Mouse (Mus musculus) hindbrain, embryonic 11.5 days (tissue): Measurements from ENCODE around the gene Galnt10. TPM values are rescaled to one million over a fixed set of nuclear protein-coding genes. Genes with fewer than 3 reads are reported as not detected.
A peak's percentile ranks its signal among the peaks of the same experiment; 100 is the strongest.

ENCODE experiments used
- ATAC-seq: fragments of 200-750 bp; cut with Nextera tagmentation; 2 replicates; pipeline ENCODE4 v1.8.0; 2017; ENCODE audit warnings: mild to moderate bottlenecking, moderate TSS enrichment, moderate library complexity; ENCODE audit not compliant: low FRiP score
- DNase-seq: peaks from one replicate; pipeline ENCODE4 v3.0.0-alpha.2; 2015; ENCODE audit warnings: low spot score
- H3K27ac ChIP-seq: fragments of 300-500 bp; sonication (generic); 2 replicates; pipeline ENCODE4 v1.5.1; 2014; ENCODE audit warnings: mild to moderate bottlenecking, low read depth, low read length
- H3K27me3 ChIP-seq: fragments of 300-500 bp; sonication (generic); 2 replicates; pipeline ENCODE4 v1.6.1; 2014; ENCODE audit warnings: mild to moderate bottlenecking, low read length, moderate library complexity, mixed read lengths; ENCODE audit not compliant: control insufficient read depth, insufficient read depth
- H3K36me3 ChIP-seq: fragments of 300-500 bp; sonication (generic); 2 replicates; pipeline ENCODE4 v1.6.1; 2014; ENCODE audit warnings: mild to moderate bottlenecking, low read length, moderate library complexity, mixed read lengths; ENCODE audit not compliant: control insufficient read depth, insufficient read depth
- H3K4me1 ChIP-seq: fragments of 300-500 bp; sonication (generic); replicated peaks from 2 replicates; pipeline ENCODE4 v1.6.1; 2014; ENCODE audit warnings: low read length, mixed read lengths; ENCODE audit not compliant: control insufficient read depth, insufficient read depth
- H3K4me2 ChIP-seq: fragments of 300-500 bp; sonication (generic); replicated peaks from 2 replicates; pipeline ENCODE4 v1.6.1; 2014; ENCODE audit warnings: mild to moderate bottlenecking, low read depth, low read length
- H3K4me3 ChIP-seq: fragments of 300-500 bp; sonication (generic); 2 replicates; pipeline ENCODE4 v1.5.1; 2014; ENCODE audit warnings: low read depth, low read length
- H3K9ac ChIP-seq: fragments of 300-500 bp; sonication (generic); 2 replicates; pipeline ENCODE4 v1.6.1; 2014; ENCODE audit warnings: low read depth, low read length
- H3K9me3 ChIP-seq: fragments of 300-500 bp; sonication (generic); 2 replicates; pipeline ENCODE4 v1.6.1; 2016; ENCODE audit warnings: low read length; ENCODE audit not compliant: control insufficient read depth
- WGBS: fragments of 180-500 bp; shearing (Covaris S2); extraction: QIAGEN DNeasy Blood & Tissue Kit; methylation state at CpG from one replicate; pipeline ENCODE4 v1.1.7; 2014; 5-methylcytosine and 5-hydroxymethylcytosine counted together
- polyA plus RNA-seq: library from polyadenylated mRNA; unstranded; fragments of >200 nt; fragmentation: Nextera tagmentation; extraction: Ambion mirVana; gene quantifications from 2 replicates; pipeline ENCODE4 v1.2.1, GENCODE M21; 2014

The Galnt10 gene
- polyA plus RNA-seq, 1 experiment from 2014 or later, result 9.7 TPM

- no peaks in the 10 kb centered on the region for H3K36me3 ChIP-seq
- no peak overlapping the region for H3K27ac ChIP-seq
- peak overlapping the region; percentile 43 for H3K9ac ChIP-seq
- DNase-seq, result peak; percentile 55
- no peak overlapping the region for H3K4me3 ChIP-seq
- no peak overlapping the region for H3K4me2 ChIP-seq
- no peaks in the 10 kb centered on the region for H3K27me3 ChIP-seq
- peak; percentile 54; the same call in 1 of the 2 replicates for ATAC-seq
- H3K4me1 ChIP-seq, result peaks cover 8% of the 10 kb centered on the region
- no peaks in the 10 kb centered on the region for H3K9me3 ChIP-seq
- 25% methylated on average over 18 of the region's 18 CpGs for WGBS
Measured at GRCm38 (mm10) chr11:57786616-57787418, 141.6 kb downstream of the Galnt10 start.

DNA sequence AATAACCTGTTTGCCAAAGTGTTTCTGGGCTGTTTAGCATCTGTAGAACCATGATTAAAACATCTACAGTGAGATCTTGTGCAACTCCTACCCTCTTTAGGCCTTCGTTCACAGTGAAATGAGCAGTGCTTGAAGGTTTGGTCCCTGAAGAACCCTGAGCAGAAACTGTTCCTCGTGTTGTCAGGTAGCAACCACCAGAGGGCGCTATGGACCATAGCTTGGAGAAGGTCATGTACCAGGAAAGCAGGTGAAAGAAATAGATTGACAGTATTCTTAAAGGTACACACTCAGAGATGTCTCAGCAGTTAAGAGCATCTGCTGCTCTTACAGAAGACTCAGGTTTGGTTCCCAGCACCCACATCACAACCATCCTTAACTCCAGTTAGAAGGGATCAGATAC lies 142.7 kb downstream of the Galnt10 start:
- Histone ChIP-seq H3K4me3 (no peak overlapping the region), H3K4me1 (peaks cover 8% of the 10 kb centered on the region), H3K36me3 (no peaks in the 10 kb centered on the region), H3K27me3 (no peaks in the 10 kb centered on the region), H3K4me2 (no peak overlapping the region), H3K9ac (no peak overlapping the region), H3K27ac (no peak overlapping the region), H3K9me3 (no peaks in the 10 kb centered on the region)
- peak; percentile 52 for DNase-seq
- 34% methylated on average over 3 of the region's 3 CpGs for WGBS
- no peak for ATAC-seq

DNA sequence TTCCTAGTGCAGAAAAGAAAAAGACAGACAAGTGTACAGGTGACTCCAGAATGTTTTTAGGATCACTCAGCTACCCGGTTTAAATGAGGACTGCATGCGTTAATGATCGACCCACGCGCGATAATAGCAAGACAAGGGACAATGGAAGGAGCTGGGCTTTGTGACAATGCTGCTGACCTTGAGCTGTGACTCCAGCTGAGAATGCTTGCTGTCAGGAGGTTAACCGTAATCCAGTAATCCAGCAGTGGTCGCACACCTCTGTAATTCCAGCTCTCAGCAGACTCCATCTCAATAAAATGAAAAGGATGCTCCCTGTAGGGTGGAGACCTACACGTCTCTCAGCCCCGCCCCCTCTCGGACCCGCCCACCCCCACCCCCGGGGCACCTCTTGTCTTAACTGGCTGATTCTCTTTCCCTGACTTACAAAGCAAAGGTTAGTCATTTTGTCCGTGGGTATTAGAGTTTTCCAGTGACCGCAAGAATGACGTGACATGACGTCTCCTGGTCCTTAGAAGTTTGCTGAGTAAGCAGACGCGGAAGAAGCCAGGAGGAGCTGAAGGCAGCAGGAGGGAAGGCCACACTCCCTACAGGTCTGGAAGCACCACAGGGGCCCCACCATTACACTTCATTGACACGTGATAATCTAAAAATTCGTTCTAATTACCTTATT lies 145.8 kb downstream of the Galnt10 start:
- Histone ChIP-seq H3K9ac (no peak overlapping the region), H3K4me3 (no peak overlapping the region), H3K9me3 (no peaks in the 10 kb centered on the region), H3K27me3 (no peaks in the 10 kb centered on the region), H3K27ac (no peak overlapping the region), H3K4me1 (peaks cover 8% of the 10 kb centered on the region), H3K4me2 (no peak overlapping the region), H3K36me3 (no peaks in the 10 kb centered on the region)
- ATAC-seq (no peak), DNase-seq (no peak)
- 24% methylated on average over 21 of the region's 21 CpGs for WGBS

- Histone ChIP-seq H3K9me3 (no peaks in the 10 kb centered on the region), H3K4me1 (0 out of 2 replicates have a peak, but pooled peaks cover 1% of the 10 kb centered on the region), H3K4me3 (no peak overlapping the region), H3K4me2 (no peak overlapping the region), H3K27ac (no peak overlapping the region), H3K36me3 (no peaks in the 10 kb centered on the region), H3K9ac (no peak overlapping the region), H3K27me3 (no peaks in the 10 kb centered on the region)
- 44% methylated on average over 6 of the region's 6 CpGs for WGBS
- no peak for DNase-seq
- ATAC-seq, result no peak
Measured at GRCm38 (mm10) chr11:57795086-57795485, 149.8 kb downstream of the Galnt10 start.

- H3K27me3 ChIP-seq, result no peaks in the 10 kb centered on the region
- no peak overlapping the region for H3K9ac ChIP-seq
- H3K4me1 ChIP-seq, result peaks cover 7% of the 10 kb centered on the region; the same call in 1 of the 2 replicates
- H3K4me2 ChIP-seq, result no peak overlapping the region
- DNase-seq (no peak), ATAC-seq (no peak)
- WGBS, result 79% methylated on average over 9 of the region's 9 CpGs
- H3K36me3 ChIP-seq, result no peaks in the 10 kb centered on the region
- no peaks in the 10 kb centered on the region for H3K9me3 ChIP-seq
- no peak overlapping the region for H3K4me3 ChIP-seq
- H3K27ac ChIP-seq, result no peak overlapping the region
Measured at GRCm38 (mm10) chr11:57797828-57798227, 152.6 kb downstream of the Galnt10 start.

DNA sequence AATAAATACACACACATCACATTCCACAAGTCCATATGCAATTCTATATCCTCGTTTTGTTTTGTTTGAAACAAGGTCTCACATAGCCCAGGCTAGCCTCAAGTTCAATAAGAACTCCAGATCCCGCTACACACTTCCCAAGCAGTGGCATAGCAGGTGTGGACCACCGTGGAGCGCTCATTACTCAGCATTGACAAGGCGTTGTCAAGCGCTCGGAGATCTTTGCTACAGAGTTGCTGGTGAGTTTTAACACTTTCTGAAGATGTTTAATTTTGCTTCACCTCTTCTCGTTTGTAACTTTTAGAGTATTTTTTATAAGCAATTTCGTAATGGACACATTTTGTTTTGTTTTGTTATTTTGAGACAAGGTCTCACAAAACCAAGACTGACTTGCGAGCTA lies 154.2 kb downstream of the Galnt10 start:
- ATAC-seq, result no peak
- no peaks in the 10 kb centered on the region for H3K36me3 ChIP-seq
- H3K4me2 ChIP-seq, result no peak overlapping the region
- DNase-seq, result no peak
- H3K9me3 ChIP-seq, result no peaks in the 10 kb centered on the region
- no peak overlapping the region for H3K9ac ChIP-seq
- peaks cover 7% of the 10 kb centered on the region; the same call in 1 of the 2 replicates for H3K4me1 ChIP-seq
- no peaks in the 10 kb centered on the region for H3K27me3 ChIP-seq
- 84% methylated on average over 10 of the region's 10 CpGs for WGBS
- no peak overlapping the region for H3K27ac ChIP-seq
- no peak overlapping the region for H3K4me3 ChIP-seq

DNA sequence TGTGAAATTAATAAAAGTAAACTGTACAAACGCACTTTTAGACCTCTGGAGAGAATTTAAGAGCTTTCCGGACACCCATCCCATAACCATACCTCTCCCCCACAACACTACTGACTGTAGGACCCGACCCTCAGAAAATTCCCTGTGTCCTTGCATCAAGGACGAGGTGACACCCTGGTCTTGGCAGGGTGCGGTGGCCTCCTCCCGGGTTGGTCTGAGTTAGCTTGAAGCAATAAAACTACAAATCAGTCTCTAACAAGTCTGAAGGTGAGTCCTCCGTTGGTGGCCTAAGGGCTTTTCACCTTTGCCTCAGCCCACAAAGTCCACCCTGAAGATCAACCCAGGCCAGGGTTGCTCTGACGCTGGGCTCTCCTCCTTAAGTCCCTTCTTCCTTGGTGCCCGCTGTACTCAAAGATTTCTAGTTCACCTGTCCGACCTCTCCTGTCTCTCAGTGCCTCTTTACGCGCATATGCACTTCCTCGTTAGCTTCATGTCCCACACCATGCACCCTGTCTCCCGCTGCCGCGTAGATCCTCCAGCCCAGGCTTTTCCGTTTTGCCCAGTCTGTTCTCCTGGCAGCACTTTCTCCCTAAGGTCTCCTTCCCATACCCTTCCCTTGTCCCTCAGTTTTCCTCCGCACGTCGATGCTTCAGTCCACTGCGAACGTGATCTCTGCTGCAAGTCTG lies 155.2 kb downstream of the Galnt10 start:
- no peak for DNase-seq
- H3K27ac ChIP-seq, result peak overlapping the region; percentile 58; the same call in 1 of the 2 replicates
- WGBS, result 16% methylated on average over 22 of the region's 22 CpGs
- peak overlapping the region; percentile 98 for H3K4me3 ChIP-seq
- H3K27me3 ChIP-seq, result no peaks in the 10 kb centered on the region
- ATAC-seq, result no peak
- H3K9me3 ChIP-seq, result no peaks in the 10 kb centered on the region
- peak overlapping the region; percentile 76 for H3K9ac ChIP-seq
- peak overlapping the region; percentile 98 for H3K4me2 ChIP-seq
- peaks cover 7% of the 10 kb centered on the region; the same call in 1 of the 2 replicates for H3K4me1 ChIP-seq
- H3K36me3 ChIP-seq, result no peaks in the 10 kb centered on the region

GRCm38 (mm10) chr11:57800971-57801765 lies 155.9 kb downstream of the Galnt10 start, which contains the start of gene Sap30l:
TSS of gene Sap30l (plus strand) at chr11:57801637.
- Histone ChIP-seq H3K27ac (peak within 1 kb of the TSS; percentile 58), H3K9ac (peak within 1 kb of the TSS; percentile 91), H3K4me1 (peaks cover 7% of the 10 kb centered on the region; the same call in 1 of the 2 replicates), H3K36me3 (no peaks in the 10 kb centered on the region), H3K27me3 (no peaks in the 10 kb centered on the region), H3K4me3 (peak within 1 kb of the TSS; percentile 98), H3K9me3 (no peaks in the 10 kb centered on the region), H3K4me2 (peak within 1 kb of the TSS; percentile 98)
- DNase-seq, result peak; percentile 97
- peak; percentile 96 for ATAC-seq
- WGBS, result under 1% methylated on average over 59 of the region's 66 CpGs
